Mouse (Mus musculus): ENCODE results near the gene Spa17. TPM values are rescaled to one million over a fixed set of nuclear protein-coding genes. Genes with fewer than 3 reads are reported as not detected.
A peak's percentile ranks its signal among the peaks of the same experiment; 100 is the strongest.

Gene Spa17
- total RNA-seq, 2 experiments from 2014 or later: 1.3 TPM

- intact Hi-C loops (cut with DNase I): no loop called here
- DNase-seq (ENCODE audit: low spot score in 2 of 2): no peak
Measured at GRCm38 (mm10) chr9:37569231-37569835, 44.2 kb downstream of the Spa17 start.

DNA sequence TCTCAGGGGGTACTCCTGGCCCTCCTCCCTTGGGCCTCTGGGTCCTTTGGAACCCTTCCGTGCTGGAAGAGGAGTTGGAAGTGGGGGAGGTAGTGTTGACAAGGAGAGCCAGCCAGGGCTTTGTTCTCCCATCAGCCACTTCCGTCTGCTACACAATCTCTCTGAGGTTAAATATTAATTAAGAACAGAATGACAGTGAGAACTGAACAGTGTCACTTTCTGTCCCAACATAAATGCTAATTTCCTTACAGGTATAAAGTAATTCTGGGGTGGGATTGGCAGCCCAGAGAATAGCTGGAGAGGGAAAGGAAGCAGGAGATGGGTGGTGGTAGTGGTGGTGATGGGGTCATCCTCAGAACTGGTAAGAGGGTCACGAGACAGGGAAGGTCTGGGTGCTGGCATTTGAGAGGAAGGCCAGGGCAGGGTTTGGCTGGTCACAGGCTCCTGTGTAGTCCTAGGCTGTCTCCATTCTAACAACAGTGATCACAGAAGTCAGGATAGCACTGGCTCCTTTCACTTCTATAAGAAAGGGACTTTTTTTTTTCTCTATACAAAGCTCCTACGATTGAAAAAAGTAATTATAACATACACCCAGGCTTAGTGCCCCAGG lies 44.8 kb downstream of the Spa17 start:
- no peak for DNase-seq (ENCODE audit: low spot score in 2 of 2)
- intact Hi-C loops (cut with DNase I): no loop called here

GRCm38 (mm10) chr9:37567892-37568604 lies 45.5 kb downstream of the Spa17 start:
- intact Hi-C loops (cut with DNase I): no loop called here
- DNase-seq (ENCODE audit: low spot score in 2 of 2): peak; percentile 71 to 78

DNA sequence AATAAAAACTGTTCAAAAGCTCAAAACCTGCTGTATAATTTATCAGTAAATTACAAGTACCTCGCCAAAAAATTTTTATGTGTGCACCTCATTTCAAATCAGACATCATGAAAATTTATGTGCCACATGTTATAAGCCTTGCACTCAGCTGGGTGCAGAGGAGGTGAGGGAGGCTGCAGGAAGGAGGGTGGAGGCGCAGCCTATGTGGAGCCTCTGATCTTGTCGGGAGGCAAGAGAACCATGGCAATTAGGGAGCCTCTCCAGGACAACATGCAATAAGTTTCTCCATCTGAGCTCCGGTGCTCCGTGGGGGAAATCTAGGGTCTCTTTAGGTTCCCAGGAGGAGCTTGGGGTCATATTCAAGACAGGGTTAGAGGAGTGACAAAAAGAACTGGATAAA lies 46.1 kb downstream of the Spa17 start:
- DNase-seq (ENCODE audit: low spot score in 2 of 2): no peak
- intact Hi-C loops (cut with DNase I): no loop called here

DNA sequence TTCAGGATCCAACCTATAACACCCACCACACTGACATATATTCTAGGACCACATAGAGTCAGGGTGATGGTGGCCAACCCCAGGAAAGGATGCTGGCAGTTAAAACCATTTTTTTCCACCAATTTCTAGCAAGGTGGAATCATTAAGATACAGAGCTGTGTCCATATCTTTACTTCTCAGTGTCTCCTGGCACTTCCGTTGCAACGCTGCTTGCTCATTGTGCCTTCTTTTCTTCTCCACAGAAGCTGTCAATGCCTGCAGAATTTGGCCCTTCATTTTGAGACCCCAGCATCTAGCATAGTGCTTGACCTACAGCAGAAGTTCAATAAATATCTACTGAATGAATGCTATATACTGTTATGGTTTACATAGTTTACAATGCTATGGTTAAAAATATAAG lies 46.5 kb downstream of the Spa17 start:
- DNase-seq (ENCODE audit: low spot score in 2 of 2): no peak
- intact Hi-C loops (cut with DNase I): no loop called here

GRCm38 (mm10) chr9:37563805-37564204 lies 49.7 kb downstream of the Spa17 start:
- no peak for DNase-seq (ENCODE audit: low spot score in 2 of 2)
- intact Hi-C loops (cut with DNase I): no loop called here

- intact Hi-C loops (cut with DNase I): no loop called here
- DNase-seq (ENCODE audit: low spot score in 2 of 2): no peak
Measured at GRCm38 (mm10) chr9:37560617-37561016, 52.9 kb downstream of the Spa17 start.

DNA sequence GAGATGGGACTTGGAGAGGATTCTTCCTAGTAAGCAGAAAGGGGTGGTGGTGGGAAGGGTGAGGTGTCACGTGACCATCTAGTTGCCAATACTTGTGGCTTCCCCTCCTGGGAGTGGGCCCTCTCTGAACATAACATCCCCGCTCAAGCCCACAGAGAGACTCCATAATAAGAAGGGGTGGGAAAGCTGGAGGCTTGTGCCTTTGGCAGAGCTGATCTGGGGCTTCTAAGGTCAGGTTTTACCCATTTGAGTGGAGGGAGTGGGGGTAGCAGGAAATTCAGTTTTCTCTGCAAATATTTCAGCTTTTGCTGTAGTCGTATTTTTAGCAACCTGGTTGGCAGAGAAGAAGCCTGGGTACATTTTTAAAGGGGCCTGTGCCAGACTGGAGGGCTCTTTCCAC lies 57.2 kb downstream of the Spa17 start:
- intact Hi-C loops (cut with DNase I): loop anchor here (1.0 to 10.0 kb wide), 2 partner anchors 20 to 258 kb away; no protein-coding TSS in a partner anchor
- peak in 1 of 2 experiments; percentile 69 for DNase-seq (ENCODE audit: low spot score in 2 of 2)

DNA sequence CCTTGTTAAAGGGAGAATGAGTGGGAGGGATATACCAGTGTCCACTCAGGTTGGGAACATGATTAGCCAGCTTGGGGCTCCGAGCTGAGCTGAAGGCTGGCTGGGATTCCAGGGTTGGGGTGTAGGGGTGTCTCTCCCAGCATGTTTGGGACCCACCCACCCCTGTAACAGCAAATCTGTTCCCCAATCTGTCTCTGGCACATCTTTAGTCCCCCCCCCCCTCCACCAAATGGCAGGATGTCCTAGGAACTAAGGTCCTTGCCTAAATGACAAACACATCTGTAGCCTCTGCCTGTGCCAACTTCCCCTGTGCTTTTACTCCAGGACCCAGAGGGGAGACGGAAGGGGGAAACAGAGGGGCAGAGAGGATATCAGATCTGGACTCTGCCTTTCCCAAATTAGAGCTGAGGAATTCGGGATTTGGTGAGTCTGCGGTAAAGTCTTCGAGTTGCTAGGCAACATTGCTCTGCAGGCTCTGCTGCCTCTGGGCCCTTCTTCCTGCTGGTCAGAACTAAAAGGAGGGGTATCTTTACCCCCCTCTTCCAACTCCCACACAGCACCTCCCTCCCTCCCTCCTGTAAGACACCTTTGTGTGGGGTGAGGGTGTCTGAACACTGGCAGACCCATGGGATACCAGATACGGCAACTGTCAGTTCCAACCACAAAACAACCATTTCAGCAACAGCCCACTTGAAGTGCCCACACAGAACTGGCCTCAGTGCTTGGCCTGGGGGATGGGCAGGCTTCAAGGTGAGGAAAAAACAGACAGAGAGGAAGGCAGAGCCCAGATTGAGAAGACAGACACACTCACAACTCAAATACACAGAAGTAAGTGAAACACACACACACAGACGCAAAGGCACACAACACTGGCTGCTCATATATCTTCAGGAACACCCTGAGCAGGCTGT lies 58.4 kb downstream of the Spa17 start, which contains the start of gene Siae:
TSS of gene Siae (plus strand) at position 861 of the 911 bp plus-strand sequence.
- intact Hi-C loops (cut with DNase I): loop anchor here (5.0 to 10.0 kb wide), 2 partner anchors 260 to 377 kb away; no protein-coding TSS in a partner anchor
- no peak for DNase-seq (ENCODE audit: low spot score in 2 of 2)

- no peak for DNase-seq (ENCODE audit: low spot score in 2 of 2)
- intact Hi-C loops (cut with DNase I): loop anchor here (5.0 to 10.0 kb wide), 2 partner anchors 261 to 378 kb away; no protein-coding TSS in a partner anchor
Measured at GRCm38 (mm10) chr9:37554279-37554678, 59.2 kb downstream of the Spa17 start.

Other genes with a start within 250 kb of the Spa17 start
- 10 to 100 TPM; 58.0 to 61.6 TPM for gene Hepacam, start 246.4 kb downstream of the Spa17 start, total RNA-seq (2021)
- 10 to 100 TPM in 1 of 2 experiments, 1 to 10 TPM in 1; 7.1 to 10.0 TPM for gene Robo4, start 211.8 kb downstream of the Spa17 start, total RNA-seq (2021)
- 10 to 100 TPM; 45.1 to 58.9 TPM for gene Robo3, start 180.5 kb downstream of the Spa17 start, total RNA-seq (2021)
- gene Msantd2, start 124.4 kb downstream of the Spa17 start, total RNA-seq (2021): 10 to 100 TPM; 19.2 to 28.3 TPM
- gene Esam, start 85.6 kb downstream of the Spa17 start, total RNA-seq (2021): 10 to 100 TPM; 28.8 to 34.2 TPM
- gene Vsig2, start 74.5 kb downstream of the Spa17 start, total RNA-seq (2021): 1 to 10 TPM; 2.8 TPM
- gene Nrgn, start 60.8 kb downstream of the Spa17 start, total RNA-seq (2021): 1,000 to 10,000 TPM; 2,700 to 3,013 TPM
- gene Siae, start 58.0 kb downstream of the Spa17 start, total RNA-seq (2021): 10 to 100 TPM; 14.4 to 19.2 TPM
- 10 to 100 TPM; 52.8 to 59.8 TPM for gene Tbrg1, start 43.6 kb upstream of the Spa17 start, total RNA-seq (2021)
- gene Panx3, start 55.5 kb upstream of the Spa17 start, total RNA-seq (2021): not detected
- not detected for gene Olfr160, start 102.5 kb upstream of the Spa17 start, total RNA-seq (2021)
- gene Olfr874, start 131.4 kb upstream of the Spa17 start, total RNA-seq (2021): not detected
- gene Olfr875, start 158.1 kb upstream of the Spa17 start, total RNA-seq (2021): not detected
- not detected for gene Olfr876, start 189.3 kb upstream of the Spa17 start, total RNA-seq (2021)
- under 1 TPM in 1 of 2 experiments, not detected in 1; 0.15 TPM for gene Olfr877, start 240.5 kb upstream of the Spa17 start, total RNA-seq (2021)

All from left cerebral cortex, postnatal 14 days (tissue).